Mouse (Mus musculus) heart, postnatal 0 days (tissue): ENCODE measurements around the gene Ppp1r3g.

Experiments used
- CTCF ChIP-seq: IDR thresholded peaks from 2 replicates; pipeline ENCODE4 v1.5.1; 2016; ENCODE audit warnings: antibody characterized with exemption, control low read depth, low read depth
- EP300 ChIP-seq: IDR thresholded peaks from 2 replicates; pipeline ENCODE4 v1.6.1; 2016; ENCODE audit warnings: antibody characterized with exemption, low read depth

DNA sequence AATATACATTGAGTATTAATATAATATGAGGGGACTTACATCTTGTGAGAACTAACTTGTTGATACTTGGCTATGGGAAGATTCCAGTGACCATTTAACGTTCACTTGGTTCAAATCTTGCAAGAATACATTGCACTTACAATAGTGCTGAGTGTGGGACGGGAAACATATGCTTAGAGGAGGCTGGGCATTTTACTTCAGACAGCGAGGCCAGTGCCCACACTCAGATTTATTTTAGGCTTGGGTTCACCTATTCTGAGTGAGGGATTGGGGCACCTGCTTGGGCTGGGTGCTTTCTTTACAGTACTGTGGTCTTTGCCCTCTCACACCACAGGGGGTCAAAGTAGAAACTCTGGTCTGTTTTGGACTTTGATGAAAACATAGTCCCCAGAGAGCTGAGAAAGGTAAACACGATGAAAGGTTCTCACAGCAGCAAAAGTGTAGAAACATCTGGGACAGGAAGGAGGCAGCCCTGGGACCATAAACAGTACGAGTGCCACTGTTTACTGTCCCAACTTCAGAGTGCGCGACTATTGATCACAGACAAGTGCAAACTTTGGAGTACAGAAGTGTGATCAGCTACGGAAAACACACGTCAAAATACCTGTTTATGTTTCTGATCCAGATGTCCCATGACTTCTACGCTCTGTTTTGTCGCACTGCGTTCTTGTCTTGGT is 890 bp downstream of the Ppp1r3g start:
- TF ChIP-seq CTCF (no peak), EP300 (no peak)
